Mouse (Mus musculus) CH12.LX (cell line): ENCODE results near the gene Chmp5. TPM values are rescaled to one million over a fixed set of nuclear protein-coding genes. Genes with fewer than 3 reads are reported as not detected.

Experiments used
- DNase-seq: peaks from one replicate; pipeline ENCODE4 v3.0.0-alpha.2; 2013; ENCODE audit errors: extremely low read depth
- H3K27ac ChIP-seq: 2 replicates; pipeline ENCODE4 v1.5.1; 2012; ENCODE audit warnings: low read depth, mild to moderate bottlenecking, control low read depth, moderate library complexity; ENCODE audit not compliant: insufficient read depth
- H3K27me3 ChIP-seq: replicated peaks from 2 replicates; pipeline ENCODE3; 2012; ENCODE audit warnings: inconsistent platforms
- H3K36me3 ChIP-seq, 2 experiments: replicated peaks in 1 of 2; 2 replicates each; pipeline versions ENCODE3 to v1.6.1; 2012; ENCODE audit warnings: inconsistent platforms in 1 of 2, low read length in 1 of 2, mild to moderate bottlenecking in 1 of 2, mixed read lengths in 1 of 2, moderate library complexity in 1 of 2; ENCODE audit not compliant: control insufficient read depth in 1 of 2, insufficient read depth in 1 of 2
- H3K4me1 ChIP-seq, 2 experiments: 2 replicates each; pipeline ENCODE4 v1.6.1; 2012; ENCODE audit warnings: inconsistent platforms in 1 of 2, moderate library complexity in 1 of 2; ENCODE audit not compliant: insufficient read depth in 2 of 2, control insufficient read depth in 1 of 2
- H3K4me2 ChIP-seq: 2 replicates; pipeline ENCODE4 v1.6.1; 2012; ENCODE audit warnings: low read depth, mild to moderate bottlenecking, control low read depth; ENCODE audit not compliant: poor library complexity, insufficient read depth, severe bottlenecking
- H3K4me3 ChIP-seq, 3 experiments: fragments of 150-350 bp in 1 of 3; sonication (generic) in 1 of 3; replicated peaks in 1 of 3; 2 replicates each; pipeline versions ENCODE3 to v1.5.1; 2011 to 2012; ENCODE audit warnings: low read depth in 2 of 3, low read length in 2 of 3, mild to moderate bottlenecking in 2 of 3, moderate library complexity in 2 of 3, control low read depth in 1 of 3, improper control_type of control experiment in 1 of 3, inconsistent platforms in 1 of 3, mixed read lengths in 1 of 3; ENCODE audit not compliant: poor library complexity in 1 of 3
- H3K79me2 ChIP-seq: replicated peaks from 2 replicates; pipeline ENCODE4 v1.6.1; 2012; ENCODE audit warnings: mild to moderate bottlenecking, moderate library complexity; ENCODE audit not compliant: control insufficient read depth, poor library complexity, insufficient read depth, severe bottlenecking; ENCODE audit errors: extremely low read depth
- H3K9ac ChIP-seq: 2 replicates; pipeline ENCODE4 v1.6.1; 2012; ENCODE audit warnings: low read depth, mild to moderate bottlenecking, control low read depth, moderate library complexity; ENCODE audit not compliant: insufficient read depth
- H3K9me3 ChIP-seq: replicated peaks from 2 replicates; pipeline ENCODE3; 2012; ENCODE audit warnings: low read length, inconsistent platforms, mixed read lengths
- BHLHE40 ChIP-seq: IDR thresholded peaks from 2 replicates; pipeline ENCODE4 v1.6.1; 2011; ENCODE audit warnings: mild to moderate bottlenecking, low read depth, low read length, improper control_type of control experiment
- CHD1 ChIP-seq: IDR thresholded peaks from 2 replicates; pipeline ENCODE4 v1.6.1; 2012; ENCODE audit warnings: low read depth, low read length, improper control_type of control experiment, inconsistent platforms
- CHD2 ChIP-seq: IDR thresholded peaks from 2 replicates; pipeline ENCODE4 v1.6.1; 2011; ENCODE audit warnings: low read length, improper control_type of control experiment
- CTCF ChIP-seq, 2 experiments: IDR thresholded peaks in 1 of 2; conservative IDR thresholded peaks in 1 of 2; 2 replicates each; pipeline ENCODE4 v1.5.1; 2011 to 2012; ENCODE audit warnings: low read depth in 2 of 2, low read length in 2 of 2, improper control_type of control experiment in 1 of 2, inconsistent platforms in 1 of 2, mild to moderate bottlenecking in 1 of 2, moderate library complexity in 1 of 2
- E2F4 ChIP-seq: IDR thresholded peaks from 2 replicates; pipeline ENCODE4 v1.6.1; 2011; ENCODE audit warnings: low read depth, low read length, improper control_type of control experiment; ENCODE audit not compliant: insufficient replicate concordance
- ELF1 ChIP-seq: IDR thresholded peaks from 2 replicates; pipeline ENCODE4 v1.6.1; 2014; ENCODE audit warnings: low read depth, mild to moderate bottlenecking, inconsistent platforms, low read length, improper control_type of control experiment
- EP300 ChIP-seq: IDR thresholded peaks from 2 replicates; pipeline ENCODE4 v1.6.1; 2011; ENCODE audit warnings: low read length, improper control_type of control experiment
- ETS1 ChIP-seq: conservative IDR thresholded peaks from 2 replicates; pipeline ENCODE4 v1.6.1; 2012; ENCODE audit warnings: low read depth, mild to moderate bottlenecking, inconsistent platforms, low read length, improper control_type of control experiment, moderate library complexity
- GABPA ChIP-seq: IDR thresholded peaks from 2 replicates; pipeline ENCODE4 v1.6.1; 2012; ENCODE audit warnings: low read depth, low read length, improper control_type of control experiment, inconsistent platforms; ENCODE audit not compliant: insufficient replicate concordance
- HCFC1 ChIP-seq: IDR thresholded peaks from 2 replicates; pipeline ENCODE4 v1.6.1; 2012; ENCODE audit warnings: low read depth, mild to moderate bottlenecking, inconsistent platforms, low read length, improper control_type of control experiment
- IRF4 ChIP-seq: IDR thresholded peaks from 2 replicates; pipeline ENCODE4 v1.6.1; 2014; ENCODE audit warnings: low read depth, mild to moderate bottlenecking, inconsistent platforms, low read length, improper control_type of control experiment
- JUN ChIP-seq: IDR thresholded peaks from 2 replicates; pipeline ENCODE4 v1.6.1; 2011; ENCODE audit warnings: low read depth, mild to moderate bottlenecking, low read length, improper control_type of control experiment, moderate library complexity; ENCODE audit not compliant: insufficient read depth
- JUND ChIP-seq: conservative IDR thresholded peaks from 2 replicates; pipeline ENCODE4 v1.6.1; 2011; ENCODE audit warnings: low read depth, low read length, improper control_type of control experiment
- MAFK ChIP-seq: IDR thresholded peaks from 2 replicates; pipeline ENCODE4 v1.6.1; 2011; ENCODE audit warnings: low read length, improper control_type of control experiment; ENCODE audit not compliant: insufficient replicate concordance
- MAZ ChIP-seq: IDR thresholded peaks from 2 replicates; pipeline ENCODE4 v1.6.1; 2012; ENCODE audit warnings: low read depth, mild to moderate bottlenecking, inconsistent platforms, low read length, improper control_type of control experiment, moderate library complexity
- MEF2A ChIP-seq: IDR thresholded peaks from 2 replicates; pipeline ENCODE4 v1.6.1; 2014; ENCODE audit warnings: low read depth, mild to moderate bottlenecking, inconsistent platforms, low read length, improper control_type of control experiment, borderline replicate concordance
- MXI1 ChIP-seq: IDR thresholded peaks from 2 replicates; pipeline ENCODE4 v1.6.1; 2011; ENCODE audit warnings: mild to moderate bottlenecking, low read depth, low read length, improper control_type of control experiment
- MYC ChIP-seq: IDR thresholded peaks from 2 replicates; pipeline ENCODE4 v1.6.1; 2011; ENCODE audit warnings: low read depth, mild to moderate bottlenecking, improper control_type of control experiment, low read length
- NELFE ChIP-seq: IDR thresholded peaks from 2 replicates; pipeline ENCODE4 v1.6.1; 2011; ENCODE audit warnings: low read depth, low read length, improper control_type of control experiment
- NRF1 ChIP-seq: IDR thresholded peaks from 2 replicates; pipeline ENCODE4 v1.6.1; 2014; ENCODE audit warnings: low read depth, mild to moderate bottlenecking, inconsistent platforms, low read length, improper control_type of control experiment, moderate library complexity
- RAD21 ChIP-seq: IDR thresholded peaks from 2 replicates; pipeline ENCODE4 v1.6.1; 2011; ENCODE audit warnings: low read depth, mild to moderate bottlenecking, low read length, improper control_type of control experiment, moderate library complexity
- RCOR1 ChIP-seq: conservative IDR thresholded peaks from 2 replicates; pipeline ENCODE4 v1.6.1; 2012; ENCODE audit warnings: low read depth, mild to moderate bottlenecking, inconsistent platforms, low read length, improper control_type of control experiment
- SMC3 ChIP-seq: IDR thresholded peaks from 2 replicates; pipeline ENCODE4 v1.6.1; 2011; ENCODE audit warnings: low read depth, low read length, improper control_type of control experiment
- UBTF ChIP-seq: IDR thresholded peaks from 2 replicates; pipeline ENCODE4 v1.6.1; 2012; ENCODE audit warnings: low read depth, mild to moderate bottlenecking, inconsistent platforms, low read length, improper control_type of control experiment, moderate library complexity
- USF1 ChIP-seq: IDR thresholded peaks from 2 replicates; pipeline ENCODE4 v1.6.1; 2014; ENCODE audit warnings: low read depth, mild to moderate bottlenecking, inconsistent platforms, low read length, improper control_type of control experiment
- USF2 ChIP-seq: conservative IDR thresholded peaks from 2 replicates; pipeline ENCODE4 v1.6.1; 2011; ENCODE audit warnings: low read depth, low read length, improper control_type of control experiment
- ZKSCAN1 ChIP-seq: IDR thresholded peaks from 2 replicates; pipeline ENCODE4 v1.6.1; 2012; ENCODE audit warnings: low read depth, inconsistent platforms, low read length, improper control_type of control experiment, borderline replicate concordance
- ZMIZ1 ChIP-seq: IDR thresholded peaks from 2 replicates; pipeline ENCODE4 v1.6.1; 2012; ENCODE audit warnings: low read depth, mild to moderate bottlenecking, inconsistent platforms, low read length, improper control_type of control experiment
- ZNF384 ChIP-seq: IDR thresholded peaks from 2 replicates; pipeline ENCODE4 v1.6.1; 2012; ENCODE audit warnings: low read depth, low read length, improper control_type of control experiment, inconsistent platforms
- dilution Hi-C: fragments of 300-500 bp; cut with MboI; formaldehyde crosslinking; loops from 2 replicates; pipeline ENCODE4 v1.14.3; 2020; ENCODE audit warnings: low sequenced_read_pairs; ENCODE audit not compliant: extremely low pct_unique_long_range_greater_than_20kb, extremely low pct_ligation_motif_present
- in situ Hi-C: fragments of 300-500 bp; cut with MboI; formaldehyde crosslinking; loops from 3 replicates; pipeline ENCODE4 v1.14.3; 2019; ENCODE audit warnings: low sequenced_read_pairs, low pct_ligation_motif_present, low pct_unique_long_range_greater_than_20kb, mixed read lengths
- polyA plus RNA-seq: library from polyadenylated mRNA; unstranded; fragments of >175 nt; gene quantifications from 2 replicates; pipeline ENCODE4 v1.2.1, GENCODE M21; 2012; ENCODE audit warnings: low read depth; ENCODE audit not compliant: insufficient read length
- total RNA-seq, 2 experiments: library from RNA; depleted of rRNA; stranded (reverse); fragments of 300-350 nt in 1 of 2; fragments of >200 nt in 1 of 2; gene quantifications; 2 replicates each; pipeline ENCODE4 v1.2.3; 2012 to 2014

Gene Chmp5
- total and polyA plus RNA-seq, 3 experiments = 45.9 to 86.7 (median 53.0) TPM

DNA sequence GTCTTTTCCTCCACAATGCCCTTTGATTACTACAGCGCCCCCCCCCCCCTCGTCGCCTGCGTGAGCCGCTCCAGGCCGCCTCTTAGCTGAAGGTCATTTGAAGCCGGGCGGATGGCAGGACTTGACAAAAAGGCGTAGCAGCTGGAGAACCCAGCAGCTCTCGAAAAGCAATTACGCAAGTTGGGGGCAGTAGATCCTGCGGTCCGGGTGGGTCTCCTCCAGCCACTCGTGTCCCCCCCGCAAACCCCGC lies 22.3 kb downstream of the Chmp5 start:
- Histone ChIP-seq H3K27ac (no peak overlapping the region), H3K4me3 (peak overlapping the region; percentile 81 to 97 (median 91)), H3K4me1 (peaks cover 13 to 40% of the 10 kb centered on the region in 2 experiments), H3K27me3 (no peaks in the 10 kb centered on the region), H3K79me2 (peaks cover 48% of the 10 kb centered on the region), H3K9me3 (no peaks in the 10 kb centered on the region), H3K9ac (peak overlapping the region; percentile 78), H3K36me3 (peaks cover 12 to 49% of the 10 kb centered on the region in 2 experiments), H3K4me2 (peak overlapping the region; percentile 93; the same call in 1 of the 2 replicates)
- DNase-seq = no peak
- dilution Hi-C loops (no loop called here), in situ Hi-C loops (no loop called here)
- TF ChIP-seq MAZ (no peak), JUND (no peak), MYC (no peak), ZMIZ1 (no peak), CHD2 (no peak), ETS1 (no peak), NELFE (no peak), E2F4 (no peak), MAFK (no peak), CTCF (conservative IDR thresholded peaks at IDR 0.05 in 1 of 2, IDR thresholded peaks at IDR 0.05 in 1 of 2; ENCODE audit: low read depth in 2 of 2, low read length in 2 of 2) (no peak), BHLHE40 (no peak), CHD1 (no peak), IRF4 (no peak), ZNF384 (no peak), RCOR1 (no peak), GABPA (no peak), MEF2A (no peak), SMC3 (no peak)

GRCm38 (mm10) chr4:40970842-40971701 lies 22.9 kb downstream of the Chmp5 start, which contains the start of gene Nfx1:
Gene Nfx1 (plus strand): TSS chr4:40970906.
- dilution Hi-C loops (no loop called here), in situ Hi-C loops (no loop called here)
- peak; percentile 97 for DNase-seq
- Histone ChIP-seq H3K36me3 (peaks cover 9 to 50% of the 10 kb centered on the region in 2 experiments), H3K4me1 (peaks cover 13 to 46% of the 10 kb centered on the region in 2 experiments), H3K9me3 (no peaks in the 10 kb centered on the region), H3K27ac (peak within 1 kb of the TSS; percentile 71), H3K27me3 (no peaks in the 10 kb centered on the region), H3K4me3 (peak within 1 kb of the TSS; percentile 81 to 97 (median 91)), H3K79me2 (peaks cover 54% of the 10 kb centered on the region), H3K9ac (peak within 1 kb of the TSS; percentile 78), H3K4me2 (peak within 1 kb of the TSS; percentile 93)
- TF ChIP-seq BHLHE40 = peak; percentile 99
- no peak for TF ChIP-seq JUND
- peak; percentile 67; the same call in 1 of the 2 replicates for TF ChIP-seq CHD2
- no peak for TF ChIP-seq JUN
- TF ChIP-seq MXI1 = peak; percentile 99
- no peak for TF ChIP-seq EP300
- peak; percentile 93 for TF ChIP-seq NELFE
- TF ChIP-seq USF1 = peak; percentile 96
- no peak for TF ChIP-seq CHD1
- TF ChIP-seq SMC3 = no peak
- peak; percentile 75 for TF ChIP-seq ETS1
- TF ChIP-seq USF2 = peak; percentile 92
- peak; percentile 88 for TF ChIP-seq ELF1
- no peak for TF ChIP-seq E2F4
- peak; percentile 73; the same call in 1 of the 2 replicates for TF ChIP-seq RCOR1
- peak; percentile 47; the same call in 1 of the 2 replicates for TF ChIP-seq MEF2A
- TF ChIP-seq HCFC1 = peak; percentile 91
- 0 out of 2 replicates have a peak, but pooled peaks have one; percentile 56 for TF ChIP-seq UBTF
- peak; percentile 14; the same call in 1 of the 2 replicates for TF ChIP-seq ZKSCAN1
- peak; percentile 87 for TF ChIP-seq ZMIZ1
- peak; percentile 35; the same call in 1 of the 2 replicates for TF ChIP-seq GABPA
- no peak for TF ChIP-seq RAD21
- peak; percentile 54 for TF ChIP-seq NRF1
- no peak for TF ChIP-seq ZNF384
